Mouse (Mus musculus) hindbrain, embryonic 10.5 days (tissue): ENCODE data around the gene Krtap13-1. TPM values are rescaled to one million over a fixed set of nuclear protein-coding genes. Genes with fewer than 3 reads are reported as not detected.
"Not testable (repeated sequence)": the region's sequence is repeated elsewhere in the genome, so short reads cannot be mapped to it uniquely, and the experiment has no call there.

Experiments used
- DNase-seq: peaks from one replicate; pipeline ENCODE4 v3.0.0-alpha.2; 2017; ENCODE audit warnings: low spot score
- H3K27ac ChIP-seq: fragments of 300-500 bp; sonication (generic); 2 replicates; pipeline ENCODE4 v1.5.1; 2016; ENCODE audit warnings: mild to moderate bottlenecking, moderate library complexity
- H3K27me3 ChIP-seq: fragments of 300-500 bp; sonication (generic); 2 replicates; pipeline ENCODE4 v1.6.1; 2016; ENCODE audit warnings: mild to moderate bottlenecking; ENCODE audit not compliant: poor library complexity, insufficient read depth, severe bottlenecking
- H3K36me3 ChIP-seq: fragments of 300-500 bp; sonication (generic); 2 replicates; pipeline ENCODE4 v1.6.1; 2016; ENCODE audit warnings: mild to moderate bottlenecking, moderate library complexity
- H3K4me1 ChIP-seq: fragments of 300-500 bp; sonication (generic); replicated peaks from 2 replicates; pipeline ENCODE4 v1.6.1; 2016; ENCODE audit warnings: mild to moderate bottlenecking
- H3K4me3 ChIP-seq: fragments of 300-500 bp; sonication (generic); 2 replicates; pipeline ENCODE4 v1.5.1; 2016; ENCODE audit warnings: mild to moderate bottlenecking, moderate library complexity
- H3K9me3 ChIP-seq: fragments of 300-500 bp; sonication (generic); 2 replicates; pipeline ENCODE4 v1.6.1; 2016; ENCODE audit warnings: mild to moderate bottlenecking, moderate library complexity
- WGBS: fragments of 180-500 bp; shearing (Covaris S2); methylation state at CpG from one replicate; pipeline ENCODE4 v1.1.7; 2016; 5-methylcytosine and 5-hydroxymethylcytosine counted together
- polyA plus RNA-seq: library from polyadenylated mRNA; unstranded; fragments of >200 nt; fragmentation: Nextera tagmentation; extraction: Ambion mirVana; gene quantifications from 2 replicates; pipeline ENCODE4 v1.2.1, GENCODE M21; 2016

Gene Krtap13-1
- polyA plus RNA-seq, 1 experiment from 2014 or later: not detected

DNA sequence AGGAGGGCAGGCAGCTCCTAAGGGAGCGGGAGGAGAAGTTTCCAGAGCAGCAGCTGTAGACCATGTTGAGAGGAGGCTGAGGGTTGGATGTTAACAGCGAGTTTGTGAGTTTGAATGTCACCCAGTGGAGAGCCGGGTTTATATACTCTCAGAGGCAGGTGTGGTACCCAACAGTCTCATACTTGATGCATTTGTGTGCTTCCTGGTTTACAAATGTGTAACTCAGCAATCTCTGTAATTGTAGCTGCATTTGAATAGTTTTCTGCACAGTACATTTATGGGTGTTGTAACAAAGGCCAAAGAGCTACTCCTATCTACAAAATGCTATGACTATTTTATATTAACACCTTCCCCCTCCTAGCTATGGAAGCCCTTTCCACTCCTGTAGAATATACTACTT is 22.9 kb downstream of the Krtap13-1 start, which contains the start of gene Krtap13:
TSS of gene Krtap13 (minus strand) at position 101 of the 400 bp plus-strand sequence.
- not testable (repeated sequence) for H3K9me3 ChIP-seq, H3K27me3 ChIP-seq, H3K36me3 ChIP-seq, H3K27ac ChIP-seq, H3K4me1 ChIP-seq, H3K4me3 ChIP-seq, DNase-seq
- WGBS: 89% methylated on average over 3 of the region's 3 CpGs

DNA sequence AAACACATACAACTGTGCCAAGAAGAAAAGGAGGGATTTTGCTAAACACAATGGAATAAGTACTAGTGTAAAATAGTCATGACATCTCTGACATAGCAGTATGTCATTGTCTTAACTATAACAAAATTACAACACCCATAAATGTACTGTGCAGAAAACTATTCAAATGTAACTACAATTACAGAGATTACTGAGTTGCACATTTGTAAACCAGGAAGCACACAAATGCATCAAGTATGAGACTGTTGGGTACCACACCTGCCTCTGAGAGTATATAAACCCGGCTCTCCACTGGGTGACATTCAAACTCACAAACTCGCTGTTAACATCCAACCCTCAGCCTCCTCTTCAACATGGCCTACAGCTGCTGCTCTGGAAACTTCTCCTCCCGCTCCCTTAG is 29.9 kb downstream of the Krtap13-1 start, which contains the start of gene 2310034C09Rik:
TSS of gene 2310034C09Rik (plus strand) at position 301 of the 400 bp plus-strand sequence.
- H3K36me3 ChIP-seq, DNase-seq, H3K4me3 ChIP-seq, H3K9me3 ChIP-seq, H3K4me1 ChIP-seq, H3K27ac ChIP-seq, H3K27me3 ChIP-seq: not testable (repeated sequence)
- WGBS: 88% methylated on average over 3 of the region's 3 CpGs

DNA sequence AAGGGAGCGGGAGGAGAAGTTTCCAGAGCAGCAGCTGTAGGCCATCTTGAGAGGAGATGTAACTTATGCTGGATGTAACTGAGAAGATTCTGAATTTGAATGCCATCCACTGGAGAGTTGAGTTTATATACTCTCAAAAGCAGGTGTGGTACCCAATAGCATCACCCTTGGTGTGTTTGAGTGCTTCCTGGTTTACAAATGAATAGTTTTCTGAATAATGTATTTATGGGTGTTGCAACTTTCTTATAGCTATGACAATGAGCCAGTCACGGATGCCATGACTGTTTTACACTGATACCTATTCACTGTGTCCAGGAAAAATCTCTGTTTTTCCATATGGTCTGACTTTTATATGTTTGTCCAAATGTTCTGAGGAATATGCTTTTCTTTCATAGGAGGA is 45.4 kb downstream of the Krtap13-1 start, which contains the start of gene 2310057N15Rik:
TSS of gene 2310057N15Rik (minus strand) at position 101 of the 400 bp plus-strand sequence.
- H3K27me3 ChIP-seq: no peaks in the 10 kb centered on the region

GRCm38 (mm10) chr16:88777596-88777995 is 48.9 kb downstream of the Krtap13-1 start, which contains the start of gene Gm5965:
Gene Gm5965 (plus strand): TSS chr16:88777896.
- 87% methylated on average over 6 of the region's 6 CpGs for WGBS
- H3K4me3 ChIP-seq: no peak within 1 kb of the TSS
- no peak for DNase-seq
- H3K27me3 ChIP-seq: no peaks in the 10 kb centered on the region
- no peak within 1 kb of the TSS for H3K27ac ChIP-seq
- no peaks in the 10 kb centered on the region for H3K9me3 ChIP-seq
- no peaks in the 10 kb centered on the region for H3K4me1 ChIP-seq
- H3K36me3 ChIP-seq: no peaks in the 10 kb centered on the region

More for the DNA sequence above, 45.4 kb downstream of the Krtap13-1 start, which contains the start of gene 2310057N15Rik:
- DNase-seq: no peak
- WGBS: 88% methylated on average over 2 of the region's 2 CpGs
- Histone ChIP-seq H3K9me3 (no peaks in the 10 kb centered on the region), H3K4me1 (no peaks in the 10 kb centered on the region), H3K4me3 (no peak within 1 kb of the TSS), H3K36me3 (no peaks in the 10 kb centered on the region), H3K27ac (no peak within 1 kb of the TSS)

Other genes starting within 250 kb of the Krtap13-1 start
- not detected in 2 replicates for gene Cldn17, start 221.9 kb upstream of the Krtap13-1 start, polyA plus RNA-seq
- gene Cldn8, start 165.7 kb upstream of the Krtap13-1 start, polyA plus RNA-seq: 1.3 and 2.3 TPM in 2 replicates
- not detected in 2 replicates for gene Krtap24-1, start 116.6 kb upstream of the Krtap13-1 start, polyA plus RNA-seq
- gene 2310079G19Rik, start 101.2 kb upstream of the Krtap13-1 start, polyA plus RNA-seq: not detected in 2 replicates
- gene Krtap26-1, start 81.1 kb upstream of the Krtap13-1 start, polyA plus RNA-seq: not detected in 2 replicates
- gene Krtap27-1, start 57.2 kb upstream of the Krtap13-1 start, polyA plus RNA-seq: not detected in 2 replicates
- not detected in 2 replicates for gene 2310061N02Rik, start 20.9 kb upstream of the Krtap13-1 start, polyA plus RNA-seq
- not detected in 2 replicates for gene Krtap13, start 22.8 kb downstream of the Krtap13-1 start, polyA plus RNA-seq
- gene 2310034C09Rik, start 30.0 kb downstream of the Krtap13-1 start, polyA plus RNA-seq: not detected in 2 replicates
- not detected in 2 replicates for gene 2310057N15Rik, start 45.3 kb downstream of the Krtap13-1 start, polyA plus RNA-seq
- gene Gm5965, start 49.0 kb downstream of the Krtap13-1 start, polyA plus RNA-seq: not detected in 2 replicates
- not detected in 2 replicates for gene Gm20741, start 83.4 kb downstream of the Krtap13-1 start, polyA plus RNA-seq
- gene Krtap15, start 91.4 kb downstream of the Krtap13-1 start, polyA plus RNA-seq: not detected in 2 replicates
- not detected in 2 replicates for gene Krtap14, start 97.3 kb downstream of the Krtap13-1 start, polyA plus RNA-seq
- not detected in 2 replicates for gene Krtap19-1, start 140.5 kb downstream of the Krtap13-1 start, polyA plus RNA-seq
- gene Krtap19-2, start 145.4 kb downstream of the Krtap13-1 start, polyA plus RNA-seq: not detected in 2 replicates
- gene Krtap19-3, start 149.2 kb downstream of the Krtap13-1 start, polyA plus RNA-seq: not detected in 2 replicates
- not detected in 2 replicates for gene Krtap19-4, start 156.2 kb downstream of the Krtap13-1 start, polyA plus RNA-seq
- not detected in 2 replicates for gene Krtap19-5, start 167.6 kb downstream of the Krtap13-1 start, polyA plus RNA-seq
- gene Krtap19-9b, start 203.4 kb downstream of the Krtap13-1 start, polyA plus RNA-seq: not detected in 2 replicates
- gene Krtap16-3, start 234.0 kb downstream of the Krtap13-1 start, polyA plus RNA-seq: not detected in 2 replicates